Mouse (Mus musculus) E14TG2a.4 (cell line): ENCODE data around the gene Map7d3.

ENCODE experiments used
- H3K27me3 ChIP-seq: 2 replicates; pipeline ENCODE4 v1.6.1; 2014; ENCODE audit warnings: low read length, control low read depth; ENCODE audit not compliant: insufficient read depth
- H3K36me3 ChIP-seq: 2 replicates; pipeline ENCODE4 v1.6.1; 2014; ENCODE audit warnings: low read length, control low read depth; ENCODE audit not compliant: insufficient read depth
- H3K4me1 ChIP-seq: replicated peaks from 2 replicates; pipeline ENCODE4 v1.6.1; 2014; ENCODE audit warnings: low read depth, low read length, control low read depth
- H3K4me3 ChIP-seq: replicated peaks from 2 replicates; pipeline ENCODE4 v1.5.1; 2014; ENCODE audit warnings: mild to moderate bottlenecking, low read length
- H3K9me3 ChIP-seq: 2 replicates; pipeline ENCODE4 v1.6.1; 2014; ENCODE audit warnings: low read length, control low read depth
- CTCF ChIP-seq: conservative IDR thresholded peaks from 2 replicates; pipeline ENCODE4 v1.5.1; 2014; ENCODE audit warnings: low read length
- NANOG ChIP-seq: IDR thresholded peaks from 2 replicates; pipeline ENCODE4 v1.6.1; 2014; ENCODE audit warnings: borderline replicate concordance, low read length, mixed read lengths
- POU5F1 ChIP-seq: IDR thresholded peaks from 2 replicates; pipeline ENCODE4 v1.6.1; 2014; ENCODE audit warnings: low read length, borderline replicate concordance

The Map7d3 gene

DNA sequence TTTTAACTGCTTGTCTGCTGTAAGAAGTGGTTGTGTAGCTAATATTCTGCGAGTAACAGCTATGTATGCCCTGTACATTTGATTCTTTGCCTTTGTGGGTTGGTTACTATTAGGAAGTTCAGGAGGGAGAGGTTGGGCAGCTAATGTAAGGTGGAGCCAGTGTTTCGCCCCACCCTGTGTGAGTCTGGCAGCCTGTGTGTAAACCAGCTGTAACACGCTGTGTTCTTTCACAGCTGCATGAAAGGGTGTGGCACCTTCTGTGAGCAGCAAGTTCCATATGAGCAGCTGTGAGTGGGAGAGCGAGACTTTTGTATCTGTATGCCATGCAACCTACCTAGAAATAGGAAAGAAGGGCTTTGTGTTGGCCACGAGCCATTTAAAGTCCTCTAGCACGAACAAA, 70.0 kb downstream of the Map7d3 start:
- H3K4me1 ChIP-seq, result no peaks in the 10 kb centered on the region
- TF ChIP-seq POU5F1 (no peak), NANOG (no peak), CTCF (no peak)
- no peaks in the 10 kb centered on the region for H3K27me3 ChIP-seq
- H3K36me3 ChIP-seq, result no peaks in the 10 kb centered on the region
- no peak overlapping the region for H3K4me3 ChIP-seq
- no peaks in the 10 kb centered on the region for H3K9me3 ChIP-seq

DNA sequence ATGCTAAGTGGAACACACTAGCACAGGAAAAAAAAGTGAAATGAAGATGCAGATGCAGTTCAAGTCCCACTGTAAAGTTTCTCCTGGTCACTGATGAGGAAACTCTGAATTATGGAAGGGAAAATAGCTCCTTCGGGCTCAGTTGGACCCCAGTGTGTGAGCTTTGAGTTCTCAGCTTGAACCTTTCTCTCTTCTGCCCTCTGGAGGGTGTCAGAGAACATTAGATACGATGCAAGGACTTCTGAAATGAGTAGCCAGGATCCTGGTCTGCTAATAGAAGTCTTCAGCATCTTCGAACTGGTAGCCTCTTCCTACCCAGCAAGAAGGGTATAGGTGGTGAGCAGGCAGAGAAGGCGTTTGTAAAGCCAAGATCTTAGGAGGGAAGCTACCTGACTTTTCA, 70.6 kb downstream of the Map7d3 start:
- no peaks in the 10 kb centered on the region for H3K9me3 ChIP-seq
- TF ChIP-seq NANOG, result no peak
- no peak for TF ChIP-seq CTCF
- no peak for TF ChIP-seq POU5F1
- H3K4me3 ChIP-seq, result no peak overlapping the region
- no peaks in the 10 kb centered on the region for H3K36me3 ChIP-seq
- H3K4me1 ChIP-seq, result no peaks in the 10 kb centered on the region
- no peaks in the 10 kb centered on the region for H3K27me3 ChIP-seq
